Mouse (Mus musculus): ENCODE measurements at regions not wholly inside any gene's neighbourhood (a gene's known extent, or its start where the extent isn't known, plus 50 kb on each side); places are given as distances from the start of the nearest gene placed in this dataset.
"Not testable (repeated sequence)": the region's sequence is repeated elsewhere in the genome, so short reads cannot be mapped to it uniquely, and the experiment has no call there.

- DNase-seq, result no peak
Measured at GRCm38 (mm10) chr13:26457487-26458253, 312.3 kb downstream of the Hdgfl1 start.

GRCm38 (mm10) chr13:26426639-26427038, 343.3 kb downstream of the Hdgfl1 start:
- no peak for DNase-seq

- no peak for DNase-seq
Measured at GRCm38 (mm10) chr13:26424513-26424912, 345.5 kb downstream of the Hdgfl1 start.

GRCm38 (mm10) chr13:26405757-26406156, 364.2 kb downstream of the Hdgfl1 start:
- DNase-seq, result no peak

- DNase-seq, result no peak
Measured at GRCm38 (mm10) chr13:26404707-26405106, 365.3 kb downstream of the Hdgfl1 start.

- no peak for DNase-seq
Measured at GRCm38 (mm10) chr13:26387861-26388621, 381.9 kb downstream of the Hdgfl1 start.

- DNase-seq, result no peak
Measured at GRCm38 (mm10) chr13:26382631-26383030, 387.3 kb downstream of the Hdgfl1 start.

- DNase-seq, result no peak
Measured at GRCm38 (mm10) chr13:26382154-26382553, 387.8 kb downstream of the Hdgfl1 start.

GRCm38 (mm10) chr13:26375546-26375945, 394.4 kb downstream of the Hdgfl1 start:
- DNase-seq, result no peak

GRCm38 (mm10) chr13:26365911-26366310, 404.1 kb downstream of the Hdgfl1 start:
- DNase-seq, result not testable (repeated sequence)

- DNase-seq, result no peak
Measured at GRCm38 (mm10) chr13:26356341-26356740, 413.6 kb downstream of the Hdgfl1 start.

- no peak for DNase-seq
Measured at GRCm38 (mm10) chr13:26354421-26354820, 415.5 kb downstream of the Hdgfl1 start.

- DNase-seq, result no peak
Measured at GRCm38 (mm10) chr13:26350510-26350909, 419.5 kb downstream of the Hdgfl1 start.

- DNase-seq, result no peak
Measured at GRCm38 (mm10) chr13:26338795-26339194, 431.2 kb downstream of the Hdgfl1 start.

GRCm38 (mm10) chr13:26325066-26325465, 444.9 kb downstream of the Hdgfl1 start:
- no peak for DNase-seq

- no peak for DNase-seq
Measured at GRCm38 (mm10) chr13:26324633-26325032, 445.3 kb downstream of the Hdgfl1 start.

- DNase-seq, result no peak
Measured at GRCm38 (mm10) chr13:26318557-26318956, 451.4 kb downstream of the Hdgfl1 start.

- DNase-seq, result no peak
Measured at GRCm38 (mm10) chr13:26312246-26313010, 457.5 kb downstream of the Hdgfl1 start.

GRCm38 (mm10) chr13:26284073-26284444, 485.9 kb downstream of the Hdgfl1 start:
- DNase-seq, result no peak

- DNase-seq, result no peak
Measured at GRCm38 (mm10) chr13:26283397-26284072, 486.4 kb downstream of the Hdgfl1 start.

- no peak for DNase-seq
Measured at GRCm38 (mm10) chr13:26282291-26282690, 487.7 kb downstream of the Hdgfl1 start.

- no peak for DNase-seq
Measured at GRCm38 (mm10) chr13:26272850-26273249, 497.1 kb downstream of the Hdgfl1 start.

GRCm38 (mm10) chr13:26267501-26267900, 502.5 kb downstream of the Hdgfl1 start:
- no peak for DNase-seq
